ENCODE assay signal across 11 mouse cellular contexts in genomic region chr16:58303555-58303954, GRCm38 (mm10).
A peak's percentile ranks its signal among the peaks of the same experiment; 100 is the strongest.
DNase-seq lines count a peak whose midpoint lies in the region; ATAC-seq lines count a peak whose summit lies in the region.
"Had no signal": no experiment of that assay in that cellular context is flagged by ENCODE, and none has a peak within 500 bp of the region (broad histone marks: within the 10 kb centered on the region; RNA-seq: fewer than 3 reads in every experiment).

No protein-coding gene starts in this region.

- peak; percentile 58 for DNase-seq in hindbrain, embryonic 10.5 days (ENCODE audit: low spot score)
- peak; percentile 25 for DNase-seq in Muller cell, postnatal 12 days (ENCODE audit: inconsistent ontology term)
- peak; percentile 6 to 20 for DNase-seq in gastrocnemius, adult 8-10 months (ENCODE audit: low spot score in 2 of 2)
- no peak for DNase-seq in forebrain, embryonic 11.5 days (ENCODE audit: low spot score)
- DNase-seq in spleen, postnatal 4 days (ENCODE audit: low spot score in 2 of 2): no peak

- no peaks in the 10 kb centered on the region for H3K9me3 ChIP-seq in hindbrain, embryonic 10.5 days
- 0 out of 2 replicates have a peak, but pooled peaks cover 3% of the 10 kb centered on the region for H3K9me3 ChIP-seq in hindbrain, embryonic 12.5 days (replicated peaks)
- H3K9me3 ChIP-seq in limb, embryonic 13.5 days: no peaks in the 10 kb centered on the region
- no peaks in the 10 kb centered on the region for H3K9me3 ChIP-seq in forebrain, embryonic 11.5 days (ENCODE audit: control insufficient read depth, low read length)
- no peaks in the 10 kb centered on the region for H3K9me3 ChIP-seq in intestine, embryonic 16.5 days (ENCODE audit: control insufficient read depth, low read length)
- H3K9me3 ChIP-seq: limb, embryonic 15.5 days had no signal

- peaks cover 9% of the 10 kb centered on the region; the same call in 1 of the 2 replicates for H3K4me1 ChIP-seq in hindbrain, embryonic 10.5 days (replicated peaks)
- no peaks in the 10 kb centered on the region for H3K4me1 ChIP-seq in hindbrain, embryonic 12.5 days
- no peaks in the 10 kb centered on the region for H3K4me1 ChIP-seq in limb, embryonic 13.5 days
- no peaks in the 10 kb centered on the region for H3K4me1 ChIP-seq in forebrain, embryonic 11.5 days (replicated peaks; ENCODE audit: control insufficient read depth, insufficient read depth, low read length)
- no peaks in the 10 kb centered on the region for H3K4me1 ChIP-seq in intestine, embryonic 16.5 days (ENCODE audit: control insufficient read depth, insufficient read depth, low read length)
- H3K4me1 ChIP-seq: limb, embryonic 15.5 days had no signal

- no peak overlapping the region for H3K4me2 ChIP-seq in hindbrain, embryonic 12.5 days (replicated peaks)
- no peak overlapping the region for H3K4me2 ChIP-seq in limb, embryonic 13.5 days (replicated peaks)
- no peak overlapping the region for H3K4me2 ChIP-seq in forebrain, embryonic 11.5 days (ENCODE audit: low read depth, low read length, severe bottlenecking)
- H3K4me2 ChIP-seq in intestine, embryonic 16.5 days (ENCODE audit: low read depth, low read length): no peak overlapping the region
- H3K4me2 ChIP-seq: hindbrain, embryonic 14.5 days; limb, embryonic 15.5 days had no signal

- H3K36me3 ChIP-seq in hindbrain, embryonic 10.5 days: no peaks in the 10 kb centered on the region
- H3K36me3 ChIP-seq in hindbrain, embryonic 12.5 days: no peaks in the 10 kb centered on the region
- H3K36me3 ChIP-seq in limb, embryonic 13.5 days: no peaks in the 10 kb centered on the region
- no peaks in the 10 kb centered on the region for H3K36me3 ChIP-seq in forebrain, embryonic 11.5 days (ENCODE audit: control insufficient read depth, insufficient read depth, low read length)
- H3K36me3 ChIP-seq in intestine, embryonic 16.5 days (ENCODE audit: control insufficient read depth, insufficient read depth, low read length): no peaks in the 10 kb centered on the region
- H3K36me3 ChIP-seq: limb, embryonic 15.5 days had no signal

- no peaks in the 10 kb centered on the region for H3K27me3 ChIP-seq in hindbrain, embryonic 10.5 days (ENCODE audit: insufficient read depth, poor library complexity, severe bottlenecking)
- no peaks in the 10 kb centered on the region for H3K27me3 ChIP-seq in hindbrain, embryonic 12.5 days
- 0 out of 2 replicates have a peak, but pooled peaks cover 2% of the 10 kb centered on the region for H3K27me3 ChIP-seq in limb, embryonic 13.5 days
- H3K27me3 ChIP-seq in forebrain, embryonic 11.5 days (ENCODE audit: control insufficient read depth, insufficient read depth, low read length): no peaks in the 10 kb centered on the region
- H3K27me3 ChIP-seq in intestine, embryonic 16.5 days (replicated peaks; ENCODE audit: control insufficient read depth, insufficient read depth, low read length): no peaks in the 10 kb centered on the region
- H3K27me3 ChIP-seq: limb, embryonic 15.5 days had no signal

- H3K27ac ChIP-seq in hindbrain, embryonic 10.5 days: no peak overlapping the region
- H3K27ac ChIP-seq in hindbrain, embryonic 12.5 days: no peak overlapping the region
- H3K27ac ChIP-seq in limb, embryonic 13.5 days: no peak overlapping the region
- no peak overlapping the region for H3K27ac ChIP-seq in forebrain, embryonic 11.5 days (ENCODE audit: low read depth, low read length)
- H3K27ac ChIP-seq in intestine, embryonic 16.5 days (ENCODE audit: low read length): no peak overlapping the region
- H3K27ac ChIP-seq: hindbrain, embryonic 14.5 days; limb, embryonic 15.5 days had no signal

- no peak overlapping the region for H3K4me3 ChIP-seq in hindbrain, embryonic 10.5 days
- no peak overlapping the region for H3K4me3 ChIP-seq in hindbrain, embryonic 12.5 days
- no peak overlapping the region for H3K4me3 ChIP-seq in limb, embryonic 13.5 days
- H3K4me3 ChIP-seq in forebrain, embryonic 11.5 days (ENCODE audit: low read depth, low read length): no peak overlapping the region
- no peak overlapping the region for H3K4me3 ChIP-seq in intestine, embryonic 16.5 days (ENCODE audit: low read length)
- H3K4me3 ChIP-seq: limb, embryonic 15.5 days had no signal

- no peak for ATAC-seq in hindbrain, embryonic 12.5 days (ENCODE audit: low FRiP score)
- ATAC-seq in limb, embryonic 13.5 days (ENCODE audit: low FRiP score, low read depth): peak; percentile 59; the same call in 1 of the 2 replicates
- no peak; the same call in 1 of the 2 replicates for ATAC-seq in forebrain, embryonic 11.5 days (replicated peaks; ENCODE audit: low FRiP score)
- ATAC-seq in intestine, embryonic 16.5 days: no peak
- ATAC-seq: CD4-positive, CD25-positive, alpha-beta regulatory T cell, adult 4 months had no signal

- no peak overlapping the region for H3K9ac ChIP-seq in hindbrain, embryonic 12.5 days
- no peak overlapping the region for H3K9ac ChIP-seq in limb, embryonic 13.5 days
- H3K9ac ChIP-seq in forebrain, embryonic 11.5 days (ENCODE audit: low read length): no peak overlapping the region
- H3K9ac ChIP-seq in intestine, embryonic 16.5 days (ENCODE audit: low read depth, low read length): no peak overlapping the region
- H3K9ac ChIP-seq: hindbrain, embryonic 14.5 days; limb, embryonic 15.5 days had no signal

- WGBS in hindbrain, embryonic 10.5 days: 22% methylated on average over 5 of the region's 5 CpGs
- 22% methylated on average over 5 of the region's 5 CpGs for WGBS in hindbrain, embryonic 12.5 days
- 30% methylated on average over 5 of the region's 5 CpGs for WGBS in limb, embryonic 13.5 days
- WGBS in forebrain, embryonic 11.5 days: 21% methylated on average over 5 of the region's 5 CpGs
- 44% methylated on average over 5 of the region's 5 CpGs for WGBS in intestine, embryonic 16.5 days

Comparison
In these comparisons a context has a peak if more than half of its experiments do, and no peak if none do; other contexts are left out.
1. DNase-seq: peak in hindbrain, embryonic 10.5 days (single experiment), Muller cell, postnatal 12 days (single experiment) and gastrocnemius, adult 8-10 months (2 of 2); none in forebrain, embryonic 11.5 days (single experiment) and spleen, postnatal 4 days (0 of 2).